25 mouse cellular contexts compared by ENCODE assay signal in the genomic region with DNA sequence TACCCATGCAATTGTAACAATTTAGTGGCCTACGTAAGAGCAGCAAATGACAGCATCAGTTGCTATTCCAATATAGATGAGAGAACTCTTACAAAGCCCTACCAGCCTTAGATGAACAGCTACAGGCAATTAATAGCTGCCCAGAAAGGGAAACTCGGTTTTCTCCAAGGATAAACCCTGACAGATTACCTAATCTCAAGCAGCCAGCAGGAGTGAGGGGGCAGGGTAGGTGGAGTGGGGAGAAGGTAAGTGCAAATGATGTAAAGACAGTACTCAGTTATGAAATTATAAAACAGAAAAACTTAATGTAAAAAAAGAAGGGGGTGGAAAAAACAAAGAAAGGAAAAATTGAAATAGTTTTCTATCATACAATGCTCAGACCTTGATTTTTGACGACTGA.
"Had no signal": no experiment of that assay in that cellular context is flagged by ENCODE, and none has a peak within 500 bp of the region (broad histone marks: within the 10 kb centered on the region; RNA-seq: fewer than 3 reads in every experiment).

No protein-coding gene starts in this region.

- H3K36me3 ChIP-seq: intestine, embryonic 15.5 days; liver, embryonic 12.5 days; liver, embryonic 15.5 days; midbrain, embryonic 12.5 days; midbrain, embryonic 15.5 days; neural tube, embryonic 12.5 days; stomach, embryonic 15.5 days had no signal

- H3K9me3 ChIP-seq: intestine, embryonic 15.5 days; kidney, embryonic 15.5 days; limb, embryonic 13.5 days; liver, embryonic 12.5 days; liver, embryonic 15.5 days; lung, embryonic 15.5 days; megakaryocyte, embryonic 14.5 days; midbrain, embryonic 12.5 days; midbrain, embryonic 15.5 days; neural tube, embryonic 12.5 days; neural tube, embryonic 15.5 days; stomach, embryonic 15.5 days had no signal

- H3K27me3 ChIP-seq: intestine, embryonic 15.5 days; kidney, embryonic 15.5 days; limb, embryonic 13.5 days; liver, embryonic 12.5 days; liver, embryonic 15.5 days; lung, embryonic 15.5 days; megakaryocyte, embryonic 14.5 days; midbrain, embryonic 12.5 days; midbrain, embryonic 15.5 days; neural tube, embryonic 12.5 days; neural tube, embryonic 15.5 days; stomach, embryonic 15.5 days had no signal

- H3K9ac ChIP-seq: intestine, embryonic 15.5 days; kidney, embryonic 15.5 days; limb, embryonic 13.5 days; liver, embryonic 12.5 days; liver, embryonic 15.5 days; lung, embryonic 15.5 days; midbrain, embryonic 12.5 days; midbrain, embryonic 15.5 days; neural tube, embryonic 12.5 days; neural tube, embryonic 15.5 days; stomach, embryonic 15.5 days had no signal

- H3K27ac ChIP-seq: intestine, embryonic 15.5 days; kidney, embryonic 15.5 days; limb, embryonic 13.5 days; liver, embryonic 12.5 days; liver, embryonic 15.5 days; lung, embryonic 15.5 days; midbrain, embryonic 12.5 days; midbrain, embryonic 15.5 days; neural tube, embryonic 12.5 days; neural tube, embryonic 15.5 days; stomach, embryonic 15.5 days had no signal

- ATAC-seq: intestine, embryonic 15.5 days; liver, embryonic 12.5 days; midbrain, embryonic 15.5 days had no signal

- H3K4me3 ChIP-seq: intestine, embryonic 15.5 days; kidney, embryonic 15.5 days; limb, embryonic 13.5 days; liver, embryonic 12.5 days; liver, embryonic 15.5 days; lung, embryonic 15.5 days; megakaryocyte, embryonic 14.5 days; midbrain, embryonic 12.5 days; midbrain, embryonic 15.5 days; neural tube, embryonic 12.5 days; neural tube, embryonic 15.5 days; stomach, embryonic 15.5 days had no signal

- H3K4me2 ChIP-seq: intestine, embryonic 15.5 days; kidney, embryonic 15.5 days; limb, embryonic 13.5 days; liver, embryonic 12.5 days; liver, embryonic 15.5 days; lung, embryonic 15.5 days; midbrain, embryonic 12.5 days; midbrain, embryonic 15.5 days; neural tube, embryonic 12.5 days; neural tube, embryonic 15.5 days; stomach, embryonic 15.5 days had no signal

- H3K4me1 ChIP-seq: intestine, embryonic 15.5 days; kidney, embryonic 15.5 days; limb, embryonic 13.5 days; liver, embryonic 15.5 days; lung, embryonic 15.5 days; midbrain, embryonic 12.5 days; midbrain, embryonic 15.5 days; neural tube, embryonic 12.5 days; neural tube, embryonic 15.5 days; stomach, embryonic 15.5 days had no signal

- DNase-seq: kidney, adult 11 months; kidney, adult 8-10 months; kidney, postnatal 10 days; kidney, postnatal 36 days; layer of hippocampus, adult 9-11 months; left cerebral cortex, postnatal 4 days; liver; lung, adult 18-20 months; lung, postnatal 10 days; lung, postnatal 36 days; right cerebral cortex, postnatal 25 days; spleen, adult 18-20 months; thymus, postnatal 25 days had no signal
